Mouse (Mus musculus): ENCODE measurements around the gene Lbx2. TPM values are rescaled to one million over a fixed set of nuclear protein-coding genes. Genes with fewer than 3 reads are reported as not detected.

Lbx2 gene
- polyA plus RNA-seq, 1 experiment from 2014 or later = not detected

- no peaks in the 10 kb centered on the region for H3K27me3 ChIP-seq (replicated peaks; ENCODE audit: control insufficient read depth, insufficient read depth, low read length)
- peak overlapping the region; percentile 96 for H3K27ac ChIP-seq (ENCODE audit: low read depth, low read length)
- peaks cover 40% of the 10 kb centered on the region for H3K4me1 ChIP-seq (ENCODE audit: control insufficient read depth, insufficient read depth, low read depth, low read length)
- no peaks in the 10 kb centered on the region for H3K9me3 ChIP-seq (ENCODE audit: control insufficient read depth, low read length)
- H3K36me3 ChIP-seq (ENCODE audit: control insufficient read depth, insufficient read depth, low read length) = peaks cover 14% of the 10 kb centered on the region; the same call in 1 of the 2 replicates
- peak overlapping the region; percentile 98 for H3K4me2 ChIP-seq (ENCODE audit: low read length)
- H3K9ac ChIP-seq (ENCODE audit: low read depth, low read length) = peak overlapping the region; percentile 86
- ATAC-seq = 0 out of 2 replicates have a peak, but pooled peaks have one; percentile 1
- under 1% methylated on average over 29 of the region's 52 CpGs for WGBS
- H3K4me3 ChIP-seq (ENCODE audit: low read length) = peak overlapping the region; percentile 80
Measured at GRCm38 (mm10) chr6:83121863-83122710, 35.9 kb downstream of the Lbx2 start.

GRCm38 (mm10) chr6:83122961-83123360 lies 36.8 kb downstream of the Lbx2 start:
- Histone ChIP-seq H3K4me1 (ENCODE audit: control insufficient read depth, insufficient read depth, low read depth, low read length) (peaks cover 40% of the 10 kb centered on the region), H3K9me3 (ENCODE audit: control insufficient read depth, low read length) (no peaks in the 10 kb centered on the region), H3K4me3 (ENCODE audit: low read length) (no peak overlapping the region), H3K36me3 (ENCODE audit: control insufficient read depth, insufficient read depth, low read length) (peaks cover 7% of the 10 kb centered on the region; the same call in 1 of the 2 replicates), H3K4me2 (ENCODE audit: low read length) (peak overlapping the region; percentile 98), H3K27ac (ENCODE audit: low read depth, low read length) (no peak overlapping the region), H3K27me3 (replicated peaks; ENCODE audit: control insufficient read depth, insufficient read depth, low read length) (no peaks in the 10 kb centered on the region), H3K9ac (ENCODE audit: low read depth, low read length) (no peak overlapping the region)
- WGBS = 56% methylated on average over 5 of the region's 5 CpGs
- no peak for ATAC-seq

GRCm38 (mm10) chr6:83124851-83125312 lies 38.7 kb downstream of the Lbx2 start:
- H3K9me3 ChIP-seq (ENCODE audit: control insufficient read depth, low read length) = no peaks in the 10 kb centered on the region
- peak overlapping the region; percentile 94 for H3K4me2 ChIP-seq (ENCODE audit: low read length)
- peak overlapping the region; percentile 77 for H3K9ac ChIP-seq (ENCODE audit: low read depth, low read length)
- no peaks in the 10 kb centered on the region for H3K27me3 ChIP-seq (replicated peaks; ENCODE audit: control insufficient read depth, insufficient read depth, low read length)
- WGBS = under 1% methylated on average over 30 of the region's 30 CpGs
- peaks cover 2% of the 10 kb centered on the region; the same call in 1 of the 2 replicates for H3K36me3 ChIP-seq (ENCODE audit: control insufficient read depth, insufficient read depth, low read length)
- peak overlapping the region; percentile 89 for H3K4me3 ChIP-seq (ENCODE audit: low read length)
- peaks cover 33% of the 10 kb centered on the region for H3K4me1 ChIP-seq (ENCODE audit: control insufficient read depth, insufficient read depth, low read depth, low read length)
- ATAC-seq = peak; percentile 40
- peak overlapping the region; percentile 66 for H3K27ac ChIP-seq (ENCODE audit: low read depth, low read length)

GRCm38 (mm10) chr6:83125331-83125730 lies 39.2 kb downstream of the Lbx2 start, which contains the start of gene Ino80b:
Ino80b (minus strand) TSS chr6:83125431.
- H3K9ac ChIP-seq (ENCODE audit: low read depth, low read length) = peak within 1 kb of the TSS; percentile 77
- peak within 1 kb of the TSS; percentile 94 for H3K4me2 ChIP-seq (ENCODE audit: low read length)
- 30% methylated on average over 5 of the region's 5 CpGs for WGBS
- peaks cover 2% of the 10 kb centered on the region; the same call in 1 of the 2 replicates for H3K36me3 ChIP-seq (ENCODE audit: control insufficient read depth, insufficient read depth, low read length)
- no peaks in the 10 kb centered on the region for H3K9me3 ChIP-seq (ENCODE audit: control insufficient read depth, low read length)
- H3K27me3 ChIP-seq (replicated peaks; ENCODE audit: control insufficient read depth, insufficient read depth, low read length) = no peaks in the 10 kb centered on the region
- H3K4me3 ChIP-seq (ENCODE audit: low read length) = peak within 1 kb of the TSS; percentile 89
- H3K4me1 ChIP-seq (ENCODE audit: control insufficient read depth, insufficient read depth, low read depth, low read length) = peaks cover 29% of the 10 kb centered on the region
- ATAC-seq = no peak
- peak within 1 kb of the TSS; percentile 66 for H3K27ac ChIP-seq (ENCODE audit: low read depth, low read length)

GRCm38 (mm10) chr6:83127419-83127818 lies 41.3 kb downstream of the Lbx2 start:
- H3K4me1 ChIP-seq (ENCODE audit: control insufficient read depth, insufficient read depth, low read depth, low read length) = peaks cover 18% of the 10 kb centered on the region
- no peaks in the 10 kb centered on the region for H3K27me3 ChIP-seq (replicated peaks; ENCODE audit: control insufficient read depth, insufficient read depth, low read length)
- H3K4me3 ChIP-seq (ENCODE audit: low read length) = no peak overlapping the region
- H3K9me3 ChIP-seq (ENCODE audit: control insufficient read depth, low read length) = no peaks in the 10 kb centered on the region
- no peak overlapping the region for H3K4me2 ChIP-seq (ENCODE audit: low read length)
- peaks cover 2% of the 10 kb centered on the region; the same call in 1 of the 2 replicates for H3K36me3 ChIP-seq (ENCODE audit: control insufficient read depth, insufficient read depth, low read length)
- H3K9ac ChIP-seq (ENCODE audit: low read depth, low read length) = no peak overlapping the region
- ATAC-seq = no peak
- 94% methylated on average over 5 of the region's 5 CpGs for WGBS
- no peak overlapping the region for H3K27ac ChIP-seq (ENCODE audit: low read depth, low read length)

- Histone ChIP-seq H3K4me1 (ENCODE audit: control insufficient read depth, insufficient read depth, low read depth, low read length) (peaks cover 9% of the 10 kb centered on the region; the same call in 1 of the 2 replicates), H3K4me3 (ENCODE audit: low read length) (no peak overlapping the region), H3K27ac (ENCODE audit: low read depth, low read length) (no peak overlapping the region), H3K9me3 (ENCODE audit: control insufficient read depth, low read length) (no peaks in the 10 kb centered on the region), H3K9ac (ENCODE audit: low read depth, low read length) (no peak overlapping the region), H3K27me3 (replicated peaks; ENCODE audit: control insufficient read depth, insufficient read depth, low read length) (peaks cover 8% of the 10 kb centered on the region; the same call in 1 of the 2 replicates), H3K4me2 (ENCODE audit: low read length) (no peak overlapping the region), H3K36me3 (ENCODE audit: control insufficient read depth, insufficient read depth, low read length) (no peaks in the 10 kb centered on the region)
- no peak for ATAC-seq
- 76% methylated on average over 6 of the region's 6 CpGs for WGBS
Measured at GRCm38 (mm10) chr6:83131469-83132034, 45.4 kb downstream of the Lbx2 start.

GRCm38 (mm10) chr6:83132176-83132919 lies 46.2 kb downstream of the Lbx2 start:
- Histone ChIP-seq H3K27ac (ENCODE audit: low read depth, low read length) (no peak overlapping the region), H3K9me3 (ENCODE audit: control insufficient read depth, low read length) (no peaks in the 10 kb centered on the region), H3K9ac (ENCODE audit: low read depth, low read length) (no peak overlapping the region), H3K36me3 (ENCODE audit: control insufficient read depth, insufficient read depth, low read length) (no peaks in the 10 kb centered on the region), H3K4me1 (ENCODE audit: control insufficient read depth, insufficient read depth, low read depth, low read length) (peaks cover 9% of the 10 kb centered on the region; the same call in 1 of the 2 replicates), H3K4me3 (ENCODE audit: low read length) (no peak overlapping the region), H3K4me2 (ENCODE audit: low read length) (no peak overlapping the region), H3K27me3 (replicated peaks; ENCODE audit: control insufficient read depth, insufficient read depth, low read length) (peaks cover 8% of the 10 kb centered on the region; the same call in 1 of the 2 replicates)
- ATAC-seq = no peak
- WGBS = 88% methylated on average over 9 of the region's 9 CpGs

- no peak for ATAC-seq
- WGBS = 74% methylated on average over 3 of the region's 3 CpGs
- Histone ChIP-seq H3K9me3 (ENCODE audit: control insufficient read depth, low read length) (no peaks in the 10 kb centered on the region), H3K9ac (ENCODE audit: low read depth, low read length) (no peak overlapping the region), H3K4me2 (ENCODE audit: low read length) (no peak overlapping the region), H3K4me3 (ENCODE audit: low read length) (no peak overlapping the region), H3K27ac (ENCODE audit: low read depth, low read length) (no peak overlapping the region), H3K4me1 (ENCODE audit: control insufficient read depth, insufficient read depth, low read depth, low read length) (peaks cover 12% of the 10 kb centered on the region; the same call in 1 of the 2 replicates), H3K36me3 (ENCODE audit: control insufficient read depth, insufficient read depth, low read length) (no peaks in the 10 kb centered on the region), H3K27me3 (replicated peaks; ENCODE audit: control insufficient read depth, insufficient read depth, low read length) (peaks cover 8% of the 10 kb centered on the region; the same call in 1 of the 2 replicates)
Measured at GRCm38 (mm10) chr6:83134226-83134625, 48.1 kb downstream of the Lbx2 start.
